Mouse (Mus musculus): Measurements from ENCODE around the gene Il23a. TPM values are rescaled to one million over a fixed set of nuclear protein-coding genes. Genes with fewer than 3 reads are reported as not detected.
"Not testable (repeated sequence)": the region's sequence is repeated elsewhere in the genome, so short reads cannot be mapped to it uniquely, and the experiment has no call there.

The Il23a gene
- polyA plus RNA-seq, 1 experiment from 2014 or later: not detected

DNA sequence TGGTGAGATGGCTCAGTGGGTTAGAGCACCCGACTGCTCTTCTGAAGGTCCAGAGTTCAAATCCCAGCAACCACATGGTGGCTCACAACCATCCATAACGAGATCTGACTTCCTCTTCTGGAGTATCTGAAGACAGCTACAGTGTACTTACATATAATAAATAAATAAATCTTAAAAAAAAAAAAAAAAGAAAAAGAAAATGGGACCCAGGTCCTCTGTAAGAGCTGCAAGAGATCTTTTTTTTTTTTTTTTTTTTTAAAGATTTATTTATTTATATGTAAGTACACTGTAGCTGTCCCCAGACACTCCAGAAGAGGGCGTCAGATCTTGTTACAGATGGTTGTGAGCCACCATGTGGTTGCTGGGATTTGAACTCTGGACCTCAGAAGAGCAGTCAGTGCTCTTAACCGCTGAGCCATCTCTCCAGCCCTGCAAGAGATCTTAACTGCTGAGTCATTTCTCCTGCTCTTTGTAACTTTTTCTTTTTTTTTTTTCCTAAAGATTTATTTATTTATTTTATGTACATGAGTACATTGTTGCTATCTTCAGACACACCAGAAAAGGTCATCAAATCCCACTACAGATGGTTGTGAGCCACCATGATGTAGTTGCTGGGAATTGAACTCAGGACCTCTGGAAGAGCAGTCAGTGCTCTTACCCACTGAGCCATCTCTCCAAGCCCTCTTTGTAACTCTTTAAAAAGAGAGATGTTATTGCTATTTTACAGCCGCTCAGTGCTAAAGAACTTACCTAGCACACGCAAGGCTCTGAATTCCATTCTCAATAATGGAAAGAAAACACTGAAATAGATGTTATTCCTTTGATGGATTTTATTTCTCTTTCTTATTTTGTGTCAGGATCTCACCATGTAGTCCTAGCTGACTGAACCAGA is 34.1 kb upstream of the Il23a start:
- not testable (repeated sequence) for H3K4me1 ChIP-seq; ATAC-seq (ENCODE audit: insufficient number of reproducible peaks, insufficient read depth, low FRiP score, low TSS enrichment); H3K4me2 ChIP-seq (replicated peaks); H3K9ac ChIP-seq; H3K27me3 ChIP-seq; H3K27ac ChIP-seq; H3K9me3 ChIP-seq; H3K4me3 ChIP-seq
- 76% methylated on average over 6 of the region's 6 CpGs for WGBS
- H3K36me3 ChIP-seq: peaks cover 23% of the 10 kb centered on the region

DNA sequence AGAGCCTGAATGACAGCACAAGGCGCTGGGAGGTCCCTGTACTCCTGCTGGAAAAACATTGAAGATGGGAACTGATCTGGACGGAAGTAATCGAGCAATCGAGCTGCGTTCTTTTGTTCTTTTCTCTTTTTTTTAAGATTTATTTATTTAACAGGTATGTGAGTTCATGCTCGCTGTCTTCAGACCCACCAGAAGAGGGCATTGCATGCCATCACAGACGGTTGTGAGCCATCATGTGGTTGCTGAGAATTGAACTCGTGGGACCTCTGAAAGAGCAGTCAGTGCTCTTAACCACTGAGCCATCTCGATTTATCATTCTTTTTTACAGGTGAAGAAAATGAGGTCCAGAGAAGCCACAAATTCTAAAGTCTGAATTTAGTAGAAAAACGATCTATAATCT is 29.1 kb upstream of the Il23a start:
- Histone ChIP-seq H3K9me3 (no peaks in the 10 kb centered on the region), H3K4me3 (no peak overlapping the region), H3K4me2 (replicated peaks) (no peak overlapping the region), H3K27me3 (no peaks in the 10 kb centered on the region), H3K36me3 (peaks cover 52% of the 10 kb centered on the region), H3K27ac (no peak overlapping the region), H3K4me1 (peaks cover 10% of the 10 kb centered on the region), H3K9ac (no peak overlapping the region)
- no peak for ATAC-seq (ENCODE audit: insufficient number of reproducible peaks, insufficient read depth, low FRiP score, low TSS enrichment)
- WGBS: 91% methylated on average over 10 of the region's 10 CpGs

DNA sequence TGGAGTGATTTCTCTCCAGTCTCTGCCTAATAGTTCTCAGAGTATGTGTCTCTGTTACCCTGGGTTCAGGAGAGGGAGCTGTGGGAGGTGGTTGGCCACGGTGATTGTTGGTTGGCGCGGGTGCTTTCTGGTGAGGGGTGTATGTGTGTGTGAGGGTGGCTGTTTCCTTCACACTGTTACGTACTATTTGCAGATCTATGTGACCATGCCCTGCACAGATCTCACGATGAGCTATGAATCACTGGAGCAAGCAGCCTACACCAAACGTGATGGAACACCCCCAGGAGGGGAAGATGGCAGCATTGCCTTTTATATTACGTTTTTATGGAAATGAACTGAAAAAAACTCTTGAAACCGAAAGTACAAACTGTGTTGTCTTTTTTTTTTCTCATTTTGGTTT is 28.3 kb upstream of the Il23a start:
- no peak for ATAC-seq (ENCODE audit: insufficient number of reproducible peaks, insufficient read depth, low FRiP score, low TSS enrichment)
- no peaks in the 10 kb centered on the region for H3K27me3 ChIP-seq
- H3K4me1 ChIP-seq: peaks cover 10% of the 10 kb centered on the region
- 96% methylated on average over 8 of the region's 8 CpGs for WGBS
- peaks cover 52% of the 10 kb centered on the region for H3K36me3 ChIP-seq
- no peak overlapping the region for H3K27ac ChIP-seq
- H3K9me3 ChIP-seq: no peaks in the 10 kb centered on the region
- H3K9ac ChIP-seq: no peak overlapping the region
- H3K4me2 ChIP-seq (replicated peaks): no peak overlapping the region
- no peak overlapping the region for H3K4me3 ChIP-seq

DNA sequence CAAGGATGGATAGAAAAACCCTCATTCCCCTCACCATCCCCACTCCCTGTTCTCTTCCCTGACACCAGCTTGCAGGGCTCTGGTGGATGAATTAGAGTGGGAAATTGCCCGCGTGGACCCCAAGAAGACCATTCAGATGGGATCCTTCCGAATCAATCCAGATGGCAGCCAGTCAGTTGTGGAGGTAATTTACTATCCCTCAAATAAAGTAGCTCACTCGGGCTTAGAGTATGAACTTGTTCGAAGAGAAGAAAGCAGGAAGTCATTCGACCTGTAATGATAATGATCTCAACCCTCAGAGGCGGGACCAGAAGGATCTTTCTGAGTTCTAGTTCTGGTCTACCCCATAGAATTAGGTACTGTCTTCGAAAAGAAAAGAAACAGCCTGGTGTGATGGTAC is 25.0 kb upstream of the Il23a start:
- Histone ChIP-seq H3K36me3 (peaks cover 62% of the 10 kb centered on the region), H3K4me2 (replicated peaks) (peak overlapping the region; percentile 80), H3K9me3 (no peaks in the 10 kb centered on the region), H3K27ac (peak overlapping the region; percentile 97), H3K4me3 (peak overlapping the region; percentile 76), H3K27me3 (no peaks in the 10 kb centered on the region), H3K9ac (peak overlapping the region; percentile 93), H3K4me1 (peaks cover 10% of the 10 kb centered on the region)
- ATAC-seq (ENCODE audit: insufficient number of reproducible peaks, insufficient read depth, low FRiP score, low TSS enrichment): no peak
- WGBS: 73% methylated on average over 8 of the region's 8 CpGs

DNA sequence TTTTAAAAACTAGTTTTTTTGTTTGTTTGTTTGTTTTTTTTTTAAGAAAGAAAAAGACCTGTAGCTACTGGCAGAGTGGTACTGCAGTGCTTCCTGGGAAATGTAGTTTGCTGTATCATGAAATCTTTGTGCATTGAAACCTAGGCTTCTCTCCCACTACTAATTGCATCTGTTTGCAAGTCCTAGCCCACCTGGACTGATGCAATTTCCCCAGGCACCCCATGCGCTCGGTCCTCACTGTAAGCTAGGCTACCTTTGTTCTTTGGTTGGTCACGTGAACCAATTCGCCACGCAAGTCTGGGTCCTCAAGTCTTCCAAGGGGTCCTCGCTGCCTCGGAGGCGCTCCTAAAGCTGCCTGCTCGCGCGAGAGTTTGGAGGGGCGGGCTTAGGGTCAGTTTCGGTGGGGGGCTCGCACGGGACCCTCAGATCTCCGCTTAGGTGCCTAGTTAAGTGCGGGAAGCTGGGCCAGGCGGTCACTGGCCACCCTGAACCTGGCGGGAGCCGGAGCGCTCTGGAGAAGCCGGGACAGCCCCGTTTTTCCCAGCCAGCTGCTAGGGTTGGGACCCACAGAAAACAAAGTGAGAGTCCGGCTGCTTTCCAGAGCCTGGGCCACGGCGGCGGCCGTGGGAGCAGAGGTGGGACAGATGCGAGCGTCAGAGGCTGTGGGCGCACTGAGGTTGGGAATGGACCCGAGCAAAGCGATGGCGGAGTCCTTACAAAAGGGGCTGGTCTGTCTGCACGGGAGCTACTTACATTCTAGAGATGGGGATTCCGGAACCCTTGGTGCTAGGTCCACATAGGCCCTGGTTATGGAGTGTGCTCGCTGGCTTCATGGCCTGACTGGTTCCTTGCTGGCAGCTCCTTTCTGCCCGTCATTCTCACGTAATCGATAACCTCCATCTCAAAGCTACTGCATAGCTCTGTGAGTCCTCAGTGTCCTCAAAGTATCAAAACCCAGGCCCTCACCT is 23.9 kb upstream of the Il23a start, which contains the start of gene Cnpy2:
TSS of gene Cnpy2 (plus strand) at position 319 of the 968 bp plus-strand sequence.
- peak within 1 kb of the TSS; percentile 97 for H3K27ac ChIP-seq
- no peaks in the 10 kb centered on the region for H3K27me3 ChIP-seq
- H3K4me3 ChIP-seq: peak within 1 kb of the TSS; percentile 76
- ATAC-seq (ENCODE audit: insufficient number of reproducible peaks, insufficient read depth, low FRiP score, low TSS enrichment): peak; percentile 95
- H3K4me2 ChIP-seq (replicated peaks): peak within 1 kb of the TSS; percentile 80
- no peaks in the 10 kb centered on the region for H3K9me3 ChIP-seq
- peak within 1 kb of the TSS; percentile 93 for H3K9ac ChIP-seq
- H3K36me3 ChIP-seq: peaks cover 62% of the 10 kb centered on the region
- 0% methylated on average over 40 of the region's 40 CpGs for WGBS
- peaks cover 10% of the 10 kb centered on the region for H3K4me1 ChIP-seq

DNA sequence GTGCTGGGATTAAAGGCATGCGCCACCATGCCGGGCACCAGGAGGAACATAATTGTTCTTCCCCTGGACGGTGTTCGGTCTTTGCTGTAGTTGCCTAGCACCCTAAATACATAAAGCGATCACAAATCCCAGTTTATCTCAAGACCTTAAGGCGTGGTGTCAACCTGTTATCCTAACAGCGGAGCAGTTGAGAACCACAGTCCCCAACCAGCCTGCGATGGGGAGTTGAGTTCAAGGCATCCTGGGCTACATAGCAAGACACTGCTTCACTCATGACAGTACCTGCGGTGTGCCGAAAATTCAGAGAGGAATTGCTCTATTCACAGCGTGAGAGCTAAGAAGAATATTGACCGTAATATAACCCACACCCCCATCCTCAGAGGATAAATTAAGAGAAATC is 23.1 kb upstream of the Il23a start:
- Histone ChIP-seq H3K4me1 (peaks cover 10% of the 10 kb centered on the region), H3K4me2 (replicated peaks) (peak overlapping the region; percentile 80), H3K27ac (peak overlapping the region; percentile 13; the same call in 1 of the 2 replicates), H3K4me3 (peak overlapping the region; percentile 76), H3K9ac (0 out of 2 replicates have a peak overlapping the region, but pooled peaks have one; percentile 93), H3K9me3 (no peaks in the 10 kb centered on the region), H3K36me3 (peaks cover 62% of the 10 kb centered on the region), H3K27me3 (no peaks in the 10 kb centered on the region)
- 60% methylated on average over 12 of the region's 12 CpGs for WGBS
- ATAC-seq (ENCODE audit: insufficient number of reproducible peaks, insufficient read depth, low FRiP score, low TSS enrichment): no peak

DNA sequence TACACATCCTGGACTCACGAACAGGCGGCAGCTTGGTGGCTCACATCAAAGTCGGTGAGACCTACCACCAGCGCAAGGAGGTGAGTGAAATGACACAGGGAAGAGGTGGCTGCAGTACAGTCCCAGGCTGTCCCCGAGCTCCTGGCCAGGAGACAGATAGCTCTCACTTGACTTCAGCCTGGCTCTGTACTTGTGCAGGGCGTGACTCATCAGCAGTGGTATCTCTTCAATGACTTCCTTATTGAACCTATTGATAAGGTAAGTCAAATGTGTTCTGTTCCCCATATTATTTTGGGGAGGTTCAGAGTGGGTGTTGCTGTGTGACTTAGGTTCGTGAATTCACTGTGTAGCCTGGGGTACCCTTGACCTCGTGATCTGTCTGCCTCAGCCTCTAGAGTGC is 17.0 kb upstream of the Il23a start:
- Histone ChIP-seq H3K4me2 (replicated peaks) (no peak overlapping the region), H3K36me3 (peaks cover 91% of the 10 kb centered on the region), H3K9ac (no peak overlapping the region), H3K4me1 (no peaks in the 10 kb centered on the region), H3K9me3 (no peaks in the 10 kb centered on the region), H3K27ac (no peak overlapping the region), H3K27me3 (no peaks in the 10 kb centered on the region), H3K4me3 (no peak overlapping the region)
- WGBS: 90% methylated on average over 8 of the region's 8 CpGs
- no peak for ATAC-seq (ENCODE audit: insufficient number of reproducible peaks, insufficient read depth, low FRiP score, low TSS enrichment)

DNA sequence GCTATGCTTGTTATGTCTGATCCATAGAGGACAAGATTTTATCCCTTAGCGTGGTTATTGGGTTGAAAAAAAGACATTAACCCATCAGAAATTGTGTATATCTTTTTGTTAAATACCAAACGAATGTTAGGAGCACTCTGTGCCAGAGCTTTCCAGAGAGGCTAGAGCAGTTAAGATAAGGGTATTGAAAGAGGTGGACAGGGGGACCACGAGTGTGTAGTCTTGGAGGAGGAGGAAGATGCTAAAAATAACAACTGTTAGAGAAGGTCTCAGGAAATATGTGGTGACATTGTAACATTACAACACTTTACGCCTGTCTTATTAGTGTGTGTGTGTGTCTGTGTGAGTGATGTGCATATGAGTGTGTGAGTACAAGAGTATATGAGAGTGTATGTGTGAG is 12.3 kb upstream of the Il23a start:
- H3K4me2 ChIP-seq (replicated peaks): no peak overlapping the region
- H3K4me1 ChIP-seq: no peaks in the 10 kb centered on the region
- no peak for ATAC-seq (ENCODE audit: insufficient number of reproducible peaks, insufficient read depth, low FRiP score, low TSS enrichment)
- WGBS: 86% methylated on average over 4 of the region's 4 CpGs
- no peak overlapping the region for H3K27ac ChIP-seq
- no peaks in the 10 kb centered on the region for H3K9me3 ChIP-seq
- H3K36me3 ChIP-seq: peaks cover 77% of the 10 kb centered on the region
- no peak overlapping the region for H3K9ac ChIP-seq
- H3K27me3 ChIP-seq: no peaks in the 10 kb centered on the region
- H3K4me3 ChIP-seq: no peak overlapping the region

DNA sequence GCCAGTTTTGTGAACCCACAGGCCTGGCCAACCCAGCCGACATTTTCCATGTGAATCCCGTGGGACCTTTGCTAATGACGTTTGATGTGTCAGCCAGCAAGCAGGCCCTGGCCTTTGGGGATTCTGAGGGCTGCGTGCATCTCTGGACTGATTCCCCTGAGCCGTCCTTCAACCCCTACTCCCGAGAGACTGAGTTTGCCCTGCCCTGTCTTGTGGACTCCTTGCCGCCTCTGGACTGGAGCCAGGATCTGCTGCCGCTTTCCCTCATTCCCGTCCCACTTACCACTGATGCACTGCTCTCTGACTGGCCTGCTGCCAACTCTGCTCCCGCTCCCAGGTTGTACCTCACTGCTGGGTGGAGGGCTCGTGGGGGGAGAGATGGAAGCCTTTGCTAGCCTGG is 11.6 kb upstream of the Il23a start:
- Histone ChIP-seq H3K9ac (no peak overlapping the region), H3K9me3 (no peaks in the 10 kb centered on the region), H3K4me1 (no peaks in the 10 kb centered on the region), H3K4me3 (no peak overlapping the region), H3K27me3 (no peaks in the 10 kb centered on the region), H3K36me3 (peaks cover 70% of the 10 kb centered on the region), H3K4me2 (replicated peaks) (no peak overlapping the region), H3K27ac (0 out of 2 replicates have a peak overlapping the region, but pooled peaks have one; percentile 23)
- 77% methylated on average over 11 of the region's 11 CpGs for WGBS
- ATAC-seq (ENCODE audit: insufficient number of reproducible peaks, insufficient read depth, low FRiP score, low TSS enrichment): no peak

DNA sequence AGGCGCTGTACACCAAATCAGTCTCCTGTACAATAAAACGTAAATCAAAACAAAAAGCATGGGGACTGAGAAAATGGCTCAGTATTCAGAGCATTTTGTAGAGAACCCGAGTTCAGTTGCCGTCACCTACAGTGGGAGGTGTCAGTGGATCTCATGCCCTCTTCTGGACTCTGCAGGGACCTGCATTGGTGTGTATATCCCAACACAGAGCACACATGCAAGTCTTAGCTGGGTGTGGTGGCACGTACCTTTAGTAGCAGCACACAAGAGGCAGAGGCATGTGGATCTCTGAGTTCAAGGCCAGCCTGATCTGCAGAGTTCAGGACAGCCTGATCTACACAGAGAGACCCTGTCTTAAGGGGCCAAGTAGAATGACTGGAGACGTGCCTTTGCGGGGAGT is 11.1 kb upstream of the Il23a start:
- WGBS: 87% methylated on average over 7 of the region's 7 CpGs
- no peak overlapping the region for H3K9ac ChIP-seq
- H3K27me3 ChIP-seq: no peaks in the 10 kb centered on the region
- no peaks in the 10 kb centered on the region for H3K9me3 ChIP-seq
- no peak overlapping the region for H3K27ac ChIP-seq
- peaks cover 64% of the 10 kb centered on the region for H3K36me3 ChIP-seq
- no peak overlapping the region for H3K4me2 ChIP-seq (replicated peaks)
- no peak overlapping the region for H3K4me3 ChIP-seq
- 0 out of 2 replicates have a peak, but pooled peaks have one; percentile 36 for ATAC-seq (ENCODE audit: insufficient number of reproducible peaks, insufficient read depth, low FRiP score, low TSS enrichment)
- H3K4me1 ChIP-seq: no peaks in the 10 kb centered on the region

DNA sequence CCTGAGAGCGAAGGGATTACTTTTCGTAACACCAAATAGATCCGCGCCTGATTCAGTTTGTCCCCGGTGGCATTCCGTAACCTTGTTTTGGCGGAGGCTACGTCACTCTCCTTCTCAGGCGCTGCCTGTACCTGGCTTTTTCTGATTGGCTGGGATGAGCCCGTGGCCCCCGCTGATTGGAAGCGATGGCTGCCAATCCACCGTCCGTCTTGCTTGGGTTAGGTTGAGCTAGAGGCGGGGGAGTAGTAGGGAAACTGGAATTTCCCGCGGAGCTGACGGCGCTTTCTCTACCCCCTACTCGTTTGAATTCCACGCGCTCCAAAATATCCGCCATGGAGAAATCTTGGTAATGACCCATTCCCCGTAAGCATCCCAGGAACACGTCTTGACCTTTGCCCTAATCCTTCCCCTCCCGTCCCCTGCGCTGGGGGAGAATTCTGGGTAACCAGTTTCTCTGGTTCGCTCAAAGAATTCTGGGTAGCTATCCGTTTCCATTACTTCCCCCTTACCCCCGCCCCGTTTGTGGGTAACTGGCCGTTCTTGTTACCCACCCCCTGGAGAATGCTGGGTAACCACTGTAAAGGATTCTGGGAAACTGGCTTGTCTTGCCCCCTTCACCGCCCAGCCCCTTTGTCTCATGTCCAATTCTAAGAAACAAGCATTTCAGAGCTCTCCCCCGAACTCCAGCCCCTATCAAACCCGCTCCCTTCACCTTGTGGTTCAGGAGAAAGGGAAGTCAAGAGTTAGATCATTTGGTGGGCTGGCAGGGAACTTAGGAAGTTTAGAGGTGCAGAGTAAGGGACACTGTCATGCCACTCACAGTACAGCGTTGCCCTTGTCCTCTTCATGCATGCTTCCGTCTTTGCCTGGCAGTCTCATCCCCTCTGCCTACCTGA is 4.8 kb upstream of the Il23a start, which contains the start of gene Pan2:
TSS of gene Pan2 (plus strand) at position 210 of the 896 bp plus-strand sequence.
- Histone ChIP-seq H3K4me2 (replicated peaks) (peak within 1 kb of the TSS; percentile 65), H3K9me3 (no peaks in the 10 kb centered on the region), H3K9ac (peak within 1 kb of the TSS; percentile 79), H3K27me3 (no peaks in the 10 kb centered on the region), H3K4me3 (peak within 1 kb of the TSS; percentile 53), H3K4me1 (peaks cover 10% of the 10 kb centered on the region), H3K36me3 (peaks cover 6% of the 10 kb centered on the region), H3K27ac (peak within 1 kb of the TSS; percentile 95)
- WGBS: 2% methylated on average over 37 of the region's 37 CpGs
- ATAC-seq (ENCODE audit: insufficient number of reproducible peaks, insufficient read depth, low FRiP score, low TSS enrichment): peak; percentile 98

All from embryonic facial prominence, embryonic 12.5 days (tissue).